Mouse (Mus musculus): ENCODE measurements around the gene Emb. TPM values are rescaled to one million over a fixed set of nuclear protein-coding genes. Genes with fewer than 3 reads are reported as not detected.

Gene Emb
- polyA plus RNA-seq, 1 experiment from 2014 or later, result 16.1 TPM

GRCm38 (mm10) chr13:117225561-117225960 is 17.2 kb downstream of the Emb start:
- H3K9ac ChIP-seq, result no peak overlapping the region
- H3K4me2 ChIP-seq (replicated peaks), result no peak overlapping the region
- H3K9me3 ChIP-seq (replicated peaks), result no peaks in the 10 kb centered on the region
- H3K36me3 ChIP-seq, result no peaks in the 10 kb centered on the region
- H3K27ac ChIP-seq, result no peak overlapping the region
- H3K27me3 ChIP-seq, result peaks cover 3% of the 10 kb centered on the region; the same call in 1 of the 2 replicates
- H3K4me1 ChIP-seq, result peaks cover 11% of the 10 kb centered on the region
- ATAC-seq (ENCODE audit: low FRiP score), result no peak
- WGBS, result 84% methylated on average over 6 of the region's 6 CpGs
- H3K4me3 ChIP-seq, result no peak overlapping the region

- 84% methylated on average over 6 of the region's 6 CpGs for WGBS
- H3K4me1 ChIP-seq, result peaks cover 3% of the 10 kb centered on the region
- H3K9me3 ChIP-seq (replicated peaks), result no peaks in the 10 kb centered on the region
- H3K27ac ChIP-seq, result no peak overlapping the region
- H3K9ac ChIP-seq, result no peak overlapping the region
- no peak for ATAC-seq (ENCODE audit: low FRiP score)
- no peak overlapping the region for H3K4me2 ChIP-seq (replicated peaks)
- no peaks in the 10 kb centered on the region for H3K27me3 ChIP-seq
- no peaks in the 10 kb centered on the region for H3K36me3 ChIP-seq
- H3K4me3 ChIP-seq, result no peak overlapping the region
Measured at GRCm38 (mm10) chr13:117230371-117231110, 22.2 kb downstream of the Emb start.

- H3K4me3 ChIP-seq, result no peak overlapping the region
- no peaks in the 10 kb centered on the region for H3K36me3 ChIP-seq
- H3K9ac ChIP-seq, result no peak overlapping the region
- H3K27ac ChIP-seq, result no peak overlapping the region
- WGBS, result 98% methylated on average over 8 of the region's 8 CpGs
- H3K4me1 ChIP-seq, result peaks cover 16% of the 10 kb centered on the region
- H3K4me2 ChIP-seq (replicated peaks), result no peak overlapping the region
- no peaks in the 10 kb centered on the region for H3K9me3 ChIP-seq (replicated peaks)
- no peaks in the 10 kb centered on the region for H3K27me3 ChIP-seq
- ATAC-seq (ENCODE audit: low FRiP score), result no peak
Measured at GRCm38 (mm10) chr13:117233808-117234207, 25.5 kb downstream of the Emb start.

- Histone ChIP-seq H3K4me1 (peaks cover 16% of the 10 kb centered on the region), H3K4me3 (no peak overlapping the region), H3K9me3 (replicated peaks) (no peaks in the 10 kb centered on the region), H3K9ac (no peak overlapping the region), H3K4me2 (replicated peaks) (no peak overlapping the region), H3K27me3 (no peaks in the 10 kb centered on the region), H3K27ac (no peak overlapping the region), H3K36me3 (no peaks in the 10 kb centered on the region)
- ATAC-seq (ENCODE audit: low FRiP score), result no peak
- WGBS, result 76% methylated on average over 7 of the region's 7 CpGs
Measured at GRCm38 (mm10) chr13:117234486-117234885, 26.1 kb downstream of the Emb start.

GRCm38 (mm10) chr13:117235530-117236212 is 27.3 kb downstream of the Emb start:
- no peaks in the 10 kb centered on the region for H3K27me3 ChIP-seq
- no peak overlapping the region for H3K4me3 ChIP-seq
- 48% methylated on average over 11 of the region's 11 CpGs for WGBS
- H3K9ac ChIP-seq, result no peak overlapping the region
- H3K36me3 ChIP-seq, result no peaks in the 10 kb centered on the region
- peak; percentile 87 for ATAC-seq (ENCODE audit: low FRiP score)
- H3K9me3 ChIP-seq (replicated peaks), result no peaks in the 10 kb centered on the region
- peaks cover 16% of the 10 kb centered on the region for H3K4me1 ChIP-seq
- H3K4me2 ChIP-seq (replicated peaks), result no peak overlapping the region; the same call in 1 of the 2 replicates
- peak overlapping the region; percentile 55; the same call in 1 of the 2 replicates for H3K27ac ChIP-seq

GRCm38 (mm10) chr13:117237111-117237510 is 28.8 kb downstream of the Emb start:
- Histone ChIP-seq H3K4me2 (replicated peaks) (no peak overlapping the region), H3K27ac (no peak overlapping the region), H3K4me1 (peaks cover 16% of the 10 kb centered on the region), H3K36me3 (no peaks in the 10 kb centered on the region), H3K9me3 (replicated peaks) (no peaks in the 10 kb centered on the region), H3K9ac (no peak overlapping the region), H3K27me3 (no peaks in the 10 kb centered on the region), H3K4me3 (no peak overlapping the region)
- ATAC-seq (ENCODE audit: low FRiP score), result no peak
- 82% methylated on average over 4 of the region's 4 CpGs for WGBS

GRCm38 (mm10) chr13:117242063-117242462 is 33.7 kb downstream of the Emb start:
- H3K9ac ChIP-seq, result no peak overlapping the region
- WGBS, result 86% methylated on average over 3 of the region's 3 CpGs
- no peaks in the 10 kb centered on the region for H3K27me3 ChIP-seq
- H3K27ac ChIP-seq, result no peak overlapping the region
- no peak overlapping the region for H3K4me2 ChIP-seq (replicated peaks)
- no peak for ATAC-seq (ENCODE audit: low FRiP score)
- H3K9me3 ChIP-seq (replicated peaks), result no peaks in the 10 kb centered on the region
- H3K36me3 ChIP-seq, result no peaks in the 10 kb centered on the region
- H3K4me3 ChIP-seq, result no peak overlapping the region
- peaks cover under 1% of the 10 kb centered on the region; the same call in 1 of the 2 replicates for H3K4me1 ChIP-seq

- no peaks in the 10 kb centered on the region for H3K36me3 ChIP-seq
- H3K4me1 ChIP-seq, result peaks cover 3% of the 10 kb centered on the region; the same call in 1 of the 2 replicates
- no peak for ATAC-seq (ENCODE audit: low FRiP score)
- H3K9ac ChIP-seq, result no peak overlapping the region
- no peaks in the 10 kb centered on the region for H3K9me3 ChIP-seq (replicated peaks)
- WGBS, result 91% methylated on average over 5 of the region's 5 CpGs
- no peak overlapping the region for H3K4me3 ChIP-seq
- no peak overlapping the region for H3K4me2 ChIP-seq (replicated peaks)
- no peak overlapping the region for H3K27ac ChIP-seq
- no peaks in the 10 kb centered on the region for H3K27me3 ChIP-seq
Measured at GRCm38 (mm10) chr13:117242621-117243020, 34.3 kb downstream of the Emb start.

GRCm38 (mm10) chr13:117260704-117261103 is 52.4 kb downstream of the Emb start:
- Histone ChIP-seq H3K9me3 (replicated peaks) (no peaks in the 10 kb centered on the region), H3K27ac (no peak overlapping the region), H3K4me2 (replicated peaks) (no peak overlapping the region), H3K4me3 (no peak overlapping the region), H3K36me3 (no peaks in the 10 kb centered on the region), H3K9ac (no peak overlapping the region), H3K27me3 (no peaks in the 10 kb centered on the region), H3K4me1 (no peaks in the 10 kb centered on the region)
- ATAC-seq (ENCODE audit: low FRiP score), result no peak
- WGBS, result 96% methylated on average over 4 of the region's 4 CpGs

GRCm38 (mm10) chr13:117266156-117266555 is 57.8 kb downstream of the Emb start:
- Histone ChIP-seq H3K9ac (no peak overlapping the region), H3K4me2 (replicated peaks) (no peak overlapping the region), H3K27me3 (no peaks in the 10 kb centered on the region), H3K27ac (no peak overlapping the region), H3K9me3 (replicated peaks) (no peaks in the 10 kb centered on the region), H3K4me1 (no peaks in the 10 kb centered on the region), H3K4me3 (no peak overlapping the region), H3K36me3 (no peaks in the 10 kb centered on the region)
- no peak for ATAC-seq (ENCODE audit: low FRiP score)
- 65% methylated on average over 2 of the region's 2 CpGs for WGBS

- no peaks in the 10 kb centered on the region for H3K4me1 ChIP-seq
- no peak overlapping the region for H3K27ac ChIP-seq
- no peak overlapping the region for H3K4me3 ChIP-seq
- no peaks in the 10 kb centered on the region for H3K27me3 ChIP-seq
- no peak for ATAC-seq (ENCODE audit: low FRiP score)
- H3K4me2 ChIP-seq (replicated peaks), result no peak overlapping the region
- H3K9ac ChIP-seq, result no peak overlapping the region
- no peaks in the 10 kb centered on the region for H3K9me3 ChIP-seq (replicated peaks)
- WGBS, result 95% methylated on average over 14 of the region's 14 CpGs
- H3K36me3 ChIP-seq, result no peaks in the 10 kb centered on the region
Measured at GRCm38 (mm10) chr13:117267963-117268362, 59.6 kb downstream of the Emb start.

GRCm38 (mm10) chr13:117284036-117284435 is 75.7 kb downstream of the Emb start:
- H3K4me2 ChIP-seq (replicated peaks), result no peak overlapping the region
- H3K9ac ChIP-seq, result no peak overlapping the region
- no peaks in the 10 kb centered on the region for H3K27me3 ChIP-seq
- no peaks in the 10 kb centered on the region for H3K4me1 ChIP-seq
- WGBS, result 89% methylated on average over 4 of the region's 4 CpGs
- no peaks in the 10 kb centered on the region for H3K9me3 ChIP-seq (replicated peaks)
- no peak overlapping the region for H3K27ac ChIP-seq
- no peak for ATAC-seq (ENCODE audit: low FRiP score)
- H3K36me3 ChIP-seq, result no peaks in the 10 kb centered on the region
- H3K4me3 ChIP-seq, result no peak overlapping the region

- ATAC-seq (ENCODE audit: low FRiP score), result no peak
- H3K4me2 ChIP-seq (replicated peaks), result no peak overlapping the region
- H3K4me1 ChIP-seq, result no peaks in the 10 kb centered on the region
- 94% methylated on average over 2 of the region's 2 CpGs for WGBS
- no peak overlapping the region for H3K27ac ChIP-seq
- H3K9me3 ChIP-seq (replicated peaks), result no peaks in the 10 kb centered on the region
- no peaks in the 10 kb centered on the region for H3K36me3 ChIP-seq
- H3K9ac ChIP-seq, result no peak overlapping the region
- no peak overlapping the region for H3K4me3 ChIP-seq
- H3K27me3 ChIP-seq, result no peaks in the 10 kb centered on the region
Measured at GRCm38 (mm10) chr13:117286939-117287338, 78.6 kb downstream of the Emb start.

Data from hindbrain, embryonic 12.5 days (tissue).